Mouse (Mus musculus) cortical plate, adult 2 months (tissue): Measurements from ENCODE around the gene Pde8b. TPM values are rescaled to one million over a fixed set of nuclear protein-coding genes. Genes with fewer than 3 reads are reported as not detected.

Experiments
- H3K27ac ChIP-seq: fragments of 200-500 bp; 2 replicates; pipeline ENCODE4 v1.5.1; 2012; ENCODE audit warnings: low read length, control low read depth, inconsistent platforms; ENCODE audit not compliant: insufficient read depth
- H3K4me1 ChIP-seq: fragments of 200-500 bp; 2 replicates; pipeline ENCODE4 v1.6.1; 2011; ENCODE audit warnings: low read length; ENCODE audit not compliant: control insufficient read depth, insufficient read depth
- H3K4me3 ChIP-seq: fragments of 200-500 bp; 2 replicates; pipeline ENCODE4 v1.5.1; 2011; ENCODE audit warnings: mild to moderate bottlenecking, low read length, control low read depth; ENCODE audit not compliant: insufficient read depth
- CTCF ChIP-seq: fragments of 200-500 bp; IDR thresholded peaks from 2 replicates; pipeline ENCODE4 v1.5.1; 2011; ENCODE audit warnings: mild to moderate bottlenecking, control low read depth, low read length; ENCODE audit not compliant: insufficient read depth; ENCODE audit errors: extremely low read depth
- POLR2A ChIP-seq: fragments of 200-500 bp; IDR thresholded peaks from 2 replicates; pipeline ENCODE4 v1.6.1; 2011; ENCODE audit warnings: mild to moderate bottlenecking, low read length, control low read depth; ENCODE audit not compliant: insufficient read depth; ENCODE audit errors: extremely low read depth
- polyA plus RNA-seq: library from polyadenylated mRNA; depleted of rRNA; stranded (reverse); fragments of >200 nt; gene quantifications from 2 replicates; pipeline ENCODE4 v1.2.3, GENCODE M21; 2012

The Pde8b gene
- polyA plus RNA-seq, 1 experiment = 88.4 TPM

DNA sequence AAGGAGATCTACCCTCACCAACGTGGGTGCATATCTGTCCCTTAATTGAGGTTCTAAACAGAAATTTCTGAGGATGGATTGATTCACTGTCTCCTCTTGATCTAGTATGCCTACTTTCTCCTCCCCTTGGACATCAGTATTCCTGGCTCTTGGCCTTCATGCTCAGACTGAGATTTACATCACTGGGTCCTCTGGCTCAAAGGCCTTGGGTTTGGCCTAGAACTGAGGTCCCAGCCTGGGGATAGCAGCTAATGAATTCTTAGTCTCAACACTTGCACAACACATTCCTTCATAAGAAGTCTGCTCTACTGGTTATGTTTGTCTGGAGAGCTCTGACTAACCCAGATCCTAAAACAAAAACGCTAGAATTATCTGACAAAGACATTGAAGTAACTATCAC, 61.0 kb downstream of the Pde8b start:
- TF ChIP-seq CTCF (no peak), POLR2A (no peak)
- peaks cover 4% of the 10 kb centered on the region for H3K4me1 ChIP-seq
- H3K27ac ChIP-seq = no peak overlapping the region
- no peak overlapping the region for H3K4me3 ChIP-seq

GRCm38 (mm10) chr13:95187153-95187665, 62.9 kb downstream of the Pde8b start:
- Histone ChIP-seq H3K27ac (peak overlapping the region; percentile 42; the same call in 1 of the 2 replicates), H3K4me1 (peaks cover 4% of the 10 kb centered on the region), H3K4me3 (no peak overlapping the region)
- TF ChIP-seq POLR2A (no peak), CTCF (no peak)

DNA sequence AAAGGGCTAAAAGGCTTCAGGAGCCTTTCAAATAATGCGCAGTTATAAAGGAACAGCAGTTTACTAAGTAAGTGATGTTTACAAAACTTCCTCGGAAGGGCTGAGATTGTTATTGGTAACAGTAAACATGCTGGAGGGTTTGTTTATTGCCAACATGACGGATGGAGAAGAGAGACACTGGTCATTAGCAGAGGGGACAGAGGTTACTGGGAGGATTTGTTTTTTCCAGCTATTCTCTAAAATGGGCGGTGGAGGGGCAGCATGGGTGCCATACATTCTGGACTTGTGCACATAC, 63.4 kb downstream of the Pde8b start:
- peaks cover 4% of the 10 kb centered on the region for H3K4me1 ChIP-seq
- no peak overlapping the region for H3K4me3 ChIP-seq
- no peak for TF ChIP-seq POLR2A
- no peak for TF ChIP-seq CTCF
- peak overlapping the region; percentile 50; the same call in 1 of the 2 replicates for H3K27ac ChIP-seq

DNA sequence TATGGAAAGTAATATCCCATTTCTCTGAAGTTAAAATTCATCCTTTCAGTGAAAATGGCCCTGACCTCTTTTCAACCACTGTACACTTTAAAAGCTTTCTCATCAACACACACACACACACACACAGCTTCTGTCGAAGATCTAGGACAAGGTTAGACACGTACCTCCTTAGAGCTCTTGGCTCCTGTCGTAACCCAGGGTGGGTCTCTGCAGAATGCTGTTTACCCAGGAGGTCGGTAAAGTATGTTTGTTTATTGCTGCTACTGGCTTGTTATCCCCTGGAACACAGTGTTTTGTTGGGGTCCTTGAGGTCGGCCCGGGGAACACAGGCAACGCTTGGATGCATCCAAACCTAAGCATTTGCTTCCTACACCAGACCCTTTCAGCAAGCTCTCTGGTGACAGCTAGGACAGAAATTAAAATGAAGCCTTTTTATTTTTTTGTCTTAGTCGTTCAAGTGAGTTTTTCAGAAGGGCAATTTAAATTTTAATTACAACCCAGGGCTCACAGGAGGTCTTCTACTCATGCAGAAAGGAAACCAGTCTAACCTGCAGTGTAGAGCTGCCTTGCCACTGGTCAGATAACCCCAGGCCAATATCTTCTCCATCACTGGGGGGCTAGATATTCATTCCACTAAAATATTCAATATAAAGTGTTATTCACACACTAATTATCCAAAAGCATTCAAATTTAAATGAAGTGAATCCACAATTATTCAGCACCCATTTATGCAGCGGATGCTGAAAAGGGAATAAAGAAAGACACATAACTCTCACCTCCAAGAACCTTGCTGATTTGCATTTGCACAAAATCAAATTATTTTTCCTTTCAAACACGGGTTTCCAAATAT, 64.0 kb downstream of the Pde8b start:
- H3K27ac ChIP-seq = no peak overlapping the region
- TF ChIP-seq CTCF (no peak), POLR2A (no peak)
- peaks cover 4% of the 10 kb centered on the region for H3K4me1 ChIP-seq

DNA sequence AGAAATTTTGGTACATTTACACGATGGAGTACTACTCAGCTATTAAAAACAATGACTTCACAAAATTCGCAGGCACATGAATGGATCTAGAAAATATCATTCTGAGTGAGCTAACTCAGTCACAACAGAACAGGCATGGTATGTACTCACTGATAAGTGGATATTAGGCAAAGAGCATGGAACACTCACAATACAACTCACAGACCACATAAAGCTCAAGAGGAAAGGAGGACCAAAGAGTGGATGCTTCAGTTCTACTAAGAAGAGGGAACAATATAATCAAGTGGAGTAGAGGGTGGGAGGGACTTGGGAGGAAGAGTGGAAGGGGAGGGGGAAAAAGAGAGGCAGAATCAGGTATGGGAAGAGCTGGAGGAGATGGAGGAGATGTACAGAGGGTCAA, 66.5 kb downstream of the Pde8b start:
- Histone ChIP-seq H3K4me1 (peaks cover 2% of the 10 kb centered on the region), H3K4me3 (no peak overlapping the region), H3K27ac (no peak overlapping the region)
- no peak for TF ChIP-seq CTCF
- TF ChIP-seq POLR2A = no peak

More for the DNA sequence above, 64.0 kb downstream of the Pde8b start:
- H3K4me3 ChIP-seq = no peak overlapping the region

DNA sequence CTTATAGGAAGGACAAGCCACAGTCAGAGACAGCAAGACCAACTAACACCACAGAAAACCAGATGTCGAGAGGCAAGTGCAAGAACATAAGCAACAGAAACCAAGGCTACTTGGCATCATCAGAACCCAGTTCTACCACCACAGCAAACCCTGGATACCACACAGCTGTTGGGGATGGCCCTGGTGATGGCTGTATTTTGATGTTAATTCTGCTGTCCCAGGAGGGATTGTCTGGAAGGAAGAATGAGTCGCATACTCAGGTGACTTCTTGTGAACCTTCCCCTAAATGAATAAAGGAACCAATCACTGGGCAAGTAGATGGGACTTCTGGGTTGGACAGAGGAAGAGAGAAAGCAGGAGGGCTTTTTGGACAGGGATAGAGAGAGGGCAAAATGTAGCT, 69.9 kb downstream of the Pde8b start:
- no peak for TF ChIP-seq CTCF
- no peak for TF ChIP-seq POLR2A
- H3K27ac ChIP-seq = no peak overlapping the region
- peaks cover 10% of the 10 kb centered on the region for H3K4me1 ChIP-seq
- H3K4me3 ChIP-seq = no peak overlapping the region

DNA sequence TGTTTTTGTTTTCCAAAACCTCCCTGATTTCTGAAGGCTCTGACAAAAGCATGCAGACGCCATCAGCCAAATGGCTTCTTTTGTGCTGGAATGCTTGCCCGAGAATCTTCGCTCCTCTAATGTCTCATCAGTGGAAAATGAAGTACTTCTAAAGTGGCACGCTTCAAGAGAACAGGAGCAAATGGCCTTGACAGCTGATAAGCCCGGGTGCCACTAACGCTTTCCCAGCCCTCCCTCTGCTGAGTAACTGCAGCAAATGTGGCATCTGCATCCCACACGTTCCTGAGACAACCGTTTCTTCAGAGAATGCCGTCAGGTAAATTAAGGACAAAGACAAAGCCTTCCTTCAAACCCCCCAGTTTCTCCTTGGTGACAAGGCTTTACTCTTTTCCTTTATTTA, 72.8 kb downstream of the Pde8b start:
- H3K4me3 ChIP-seq = no peak overlapping the region
- TF ChIP-seq POLR2A = no peak
- TF ChIP-seq CTCF = no peak
- H3K4me1 ChIP-seq = peaks cover 16% of the 10 kb centered on the region
- H3K27ac ChIP-seq = peak overlapping the region; percentile 79

- TF ChIP-seq CTCF = no peak
- Histone ChIP-seq H3K4me3 (no peak overlapping the region), H3K4me1 (peaks cover 17% of the 10 kb centered on the region), H3K27ac (0 out of 2 replicates have a peak overlapping the region, but pooled peaks have one; percentile 79)
Observed at GRCm38 (mm10) chr13:95176399-95176798, 73.7 kb downstream of the Pde8b start.

- Histone ChIP-seq H3K4me3 (no peak overlapping the region), H3K27ac (peak overlapping the region; percentile 5; the same call in 1 of the 2 replicates), H3K4me1 (peaks cover 19% of the 10 kb centered on the region)
- TF ChIP-seq CTCF (no peak), POLR2A (no peak)
Observed at GRCm38 (mm10) chr13:95174253-95174652, 75.9 kb downstream of the Pde8b start.

DNA sequence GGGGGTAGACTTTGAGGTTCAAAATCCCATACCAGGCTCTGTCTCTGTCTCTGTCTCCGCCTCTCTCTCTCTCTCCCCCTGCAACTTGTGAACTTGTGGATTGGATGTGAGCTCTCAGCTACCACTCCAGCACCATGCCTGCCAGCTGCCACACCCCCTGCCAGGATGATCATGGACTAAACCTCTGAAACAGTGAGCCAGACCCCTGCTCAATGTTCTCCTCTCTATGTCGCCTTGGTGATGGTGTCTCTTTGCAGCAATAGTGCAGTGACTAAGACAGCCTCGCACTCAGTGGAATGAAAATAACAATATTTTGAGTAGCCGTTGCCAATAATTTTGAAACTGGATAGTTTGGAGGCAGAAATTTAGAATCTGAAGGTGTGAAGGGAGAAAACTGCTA, 77.8 kb downstream of the Pde8b start:
- no peak for TF ChIP-seq POLR2A
- TF ChIP-seq CTCF = no peak
- H3K27ac ChIP-seq = no peak overlapping the region
- H3K4me1 ChIP-seq = peaks cover 16% of the 10 kb centered on the region
- no peak overlapping the region for H3K4me3 ChIP-seq

GRCm38 (mm10) chr13:95160211-95160610, 89.9 kb downstream of the Pde8b start:
- Histone ChIP-seq H3K4me3 (no peak overlapping the region), H3K27ac (no peak overlapping the region), H3K4me1 (peaks cover 13% of the 10 kb centered on the region)
- TF ChIP-seq CTCF (no peak), POLR2A (no peak)
